Mouse (Mus musculus) liver, embryonic 16.5 days (tissue): ENCODE results near the gene Dock7. TPM values are rescaled to one million over a fixed set of nuclear protein-coding genes. Genes with fewer than 3 reads are reported as not detected.

Experiments
- ATAC-seq: fragments of 200-750 bp; cut with Nextera tagmentation; 2 replicates; pipeline ENCODE4 v1.8.0; 2017; ENCODE audit warnings: low read depth, mild to moderate bottlenecking, moderate number of reproducible peaks, moderate library complexity
- H3K27ac ChIP-seq: fragments of 300-500 bp; sonication (generic); 2 replicates; pipeline ENCODE4 v1.5.1; 2014; ENCODE audit warnings: mild to moderate bottlenecking, low read length
- H3K27me3 ChIP-seq: fragments of 300-500 bp; sonication (generic); 2 replicates; pipeline ENCODE4 v1.6.1; 2014; ENCODE audit warnings: low read depth, low read length, mixed read lengths; ENCODE audit not compliant: control insufficient read depth, insufficient read depth
- H3K36me3 ChIP-seq: fragments of 300-500 bp; sonication (generic); 2 replicates; pipeline ENCODE4 v1.6.1; 2014; ENCODE audit warnings: mild to moderate bottlenecking; ENCODE audit not compliant: control insufficient read depth, insufficient read depth
- H3K4me1 ChIP-seq: fragments of 300-500 bp; sonication (generic); 2 replicates; pipeline ENCODE4 v1.6.1; 2014; ENCODE audit warnings: low read depth, low read length, mixed read lengths; ENCODE audit not compliant: control insufficient read depth
- H3K4me2 ChIP-seq: fragments of 300-500 bp; sonication (generic); 2 replicates; pipeline ENCODE4 v1.6.1; 2014; ENCODE audit warnings: low read depth, low read length, mixed read lengths
- H3K4me3 ChIP-seq: fragments of 300-500 bp; sonication (generic); 2 replicates; pipeline ENCODE4 v1.5.1; 2014; ENCODE audit warnings: low read depth, mild to moderate bottlenecking, low read length
- H3K9ac ChIP-seq: fragments of 300-500 bp; sonication (generic); 2 replicates; pipeline ENCODE4 v1.6.1; 2014; ENCODE audit warnings: low read depth, low read length
- H3K9me3 ChIP-seq: fragments of 300-500 bp; sonication (generic); replicated peaks from 2 replicates; pipeline ENCODE4 v1.6.1; 2016; ENCODE audit warnings: low read length; ENCODE audit not compliant: control insufficient read depth
- WGBS: fragments of 180-500 bp; shearing (Covaris S2); extraction: QIAGEN DNeasy Blood & Tissue Kit; methylation state at CpG from one replicate; pipeline ENCODE4 v1.1.7; 2014; ENCODE audit not compliant: insufficient replicate concordance; 5-methylcytosine and 5-hydroxymethylcytosine counted together
- polyA plus RNA-seq: library from polyadenylated mRNA; unstranded; fragments of >200 nt; fragmentation: Nextera tagmentation; extraction: Ambion mirVana; gene quantifications from 2 replicates; pipeline ENCODE4 v1.2.1, GENCODE M21; 2015

Dock7 gene
- polyA plus RNA-seq: 8.0 and 9.6 TPM in 2 replicates

DNA sequence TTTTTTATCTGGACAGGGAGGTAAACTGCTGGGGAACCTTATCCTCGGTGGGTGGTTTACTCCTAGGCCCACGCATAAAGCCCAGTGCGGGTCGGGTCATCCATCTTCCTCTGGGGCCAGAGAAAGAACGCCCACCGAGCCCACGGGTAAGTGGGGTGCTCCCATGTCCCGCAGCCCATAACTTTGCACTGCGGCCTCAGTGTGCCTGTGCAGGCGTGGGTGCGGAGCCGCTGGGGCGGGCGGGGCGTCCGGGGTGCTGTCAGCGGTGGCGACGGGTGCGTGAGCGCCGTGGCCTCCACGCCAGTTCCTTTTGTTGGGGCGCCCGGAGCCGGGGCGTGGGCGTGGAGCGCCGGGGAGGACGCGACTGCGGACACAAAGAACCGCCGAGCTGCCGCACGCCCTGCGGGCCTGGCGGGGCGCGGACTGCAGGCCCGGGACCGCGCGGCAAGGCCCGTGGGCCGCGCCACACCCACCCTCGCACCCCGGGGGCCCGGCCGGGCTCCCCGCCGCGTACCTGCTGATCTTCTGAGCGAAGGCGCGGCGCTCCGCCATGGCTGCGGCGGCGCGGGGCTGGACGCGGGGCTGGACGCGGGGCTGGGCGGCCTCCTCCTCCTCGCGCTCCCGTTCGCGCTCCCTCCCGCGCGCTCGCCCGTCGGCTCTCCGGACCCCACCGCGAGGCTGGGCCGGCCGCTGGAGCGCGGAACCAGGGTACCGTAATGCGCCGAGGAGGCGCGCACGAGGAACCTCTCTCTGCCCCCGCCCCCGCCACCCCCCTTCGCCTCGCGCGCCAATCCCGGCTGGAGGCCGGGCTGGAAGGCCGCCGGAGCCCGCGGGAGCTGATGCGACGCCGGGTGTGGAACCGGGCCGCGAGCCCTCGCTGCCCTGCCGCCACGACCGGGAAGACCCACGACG is at the start of gene Dock7:
TSS of gene Dock7 (minus strand) at position 705 of the 912 bp plus-strand sequence.
- peaks cover 14% of the 10 kb centered on the region for H3K4me1 ChIP-seq
- ATAC-seq: peak; percentile 90
- under 1% methylated on average over 105 of the region's 117 CpGs for WGBS

DNA sequence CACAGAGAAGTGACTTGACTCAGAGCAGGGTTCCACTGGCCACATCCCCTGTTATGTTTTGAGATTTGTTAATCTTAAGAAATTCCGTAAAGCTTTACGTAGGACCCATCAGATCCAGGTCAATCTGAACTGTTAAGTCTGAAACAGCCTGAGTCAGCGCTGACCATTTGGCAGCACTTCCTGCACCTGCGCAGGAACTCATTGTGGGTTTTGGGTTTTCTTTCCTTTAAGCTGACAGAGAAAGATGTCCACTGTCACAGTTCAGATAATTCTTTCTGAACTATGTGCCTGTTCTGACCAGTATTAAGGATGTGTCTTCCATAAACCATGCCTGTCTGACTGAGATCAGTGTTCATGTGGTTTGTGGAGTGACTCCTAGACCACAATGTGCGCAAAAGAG is 48.2 kb upstream of the Dock7 start:
- ATAC-seq: no peak
- no peak overlapping the region for H3K27ac ChIP-seq
- no peak overlapping the region for H3K4me3 ChIP-seq
- H3K9me3 ChIP-seq: no peaks in the 10 kb centered on the region
- no peaks in the 10 kb centered on the region for H3K36me3 ChIP-seq
- H3K4me1 ChIP-seq: no peaks in the 10 kb centered on the region
- H3K27me3 ChIP-seq: no peaks in the 10 kb centered on the region
- 56% methylated on average over 5 of the region's 5 CpGs for WGBS
- no peak overlapping the region for H3K9ac ChIP-seq
- no peak overlapping the region for H3K4me2 ChIP-seq

More for the DNA sequence above, at the start of gene Dock7:
- Histone ChIP-seq H3K9ac (peak within 1 kb of the TSS; percentile 80), H3K36me3 (no peaks in the 10 kb centered on the region), H3K4me2 (peak within 1 kb of the TSS; percentile 87), H3K9me3 (no peaks in the 10 kb centered on the region), H3K27me3 (no peaks in the 10 kb centered on the region), H3K4me3 (peak within 1 kb of the TSS; percentile 75), H3K27ac (peak within 1 kb of the TSS; percentile 40)

DNA sequence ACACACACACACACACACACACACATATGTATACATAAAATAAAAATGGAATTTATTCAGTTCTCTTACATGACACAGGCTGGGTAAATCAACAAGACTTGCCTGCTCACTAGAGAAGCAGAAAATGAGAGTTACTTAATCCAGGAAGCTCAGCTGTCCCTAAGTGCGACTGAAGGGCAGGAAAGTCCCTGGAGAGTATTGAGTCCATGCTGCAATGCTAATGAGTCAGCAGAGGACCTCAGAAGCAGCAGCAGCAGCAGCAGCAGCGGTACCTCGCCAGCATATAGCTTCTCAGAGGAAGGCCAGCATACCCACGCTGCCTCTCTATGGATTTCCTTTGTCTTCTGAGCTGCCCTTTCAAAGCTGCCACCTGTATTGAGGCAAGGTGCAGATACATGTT is 42.8 kb upstream of the Dock7 start:
- ATAC-seq: no peak
- Histone ChIP-seq H3K27ac (no peak overlapping the region), H3K4me3 (no peak overlapping the region), H3K9me3 (no peaks in the 10 kb centered on the region), H3K36me3 (no peaks in the 10 kb centered on the region), H3K4me2 (no peak overlapping the region), H3K27me3 (peaks cover 5% of the 10 kb centered on the region), H3K4me1 (no peaks in the 10 kb centered on the region), H3K9ac (no peak overlapping the region)
- 19% methylated on average over 4 of the region's 4 CpGs for WGBS

DNA sequence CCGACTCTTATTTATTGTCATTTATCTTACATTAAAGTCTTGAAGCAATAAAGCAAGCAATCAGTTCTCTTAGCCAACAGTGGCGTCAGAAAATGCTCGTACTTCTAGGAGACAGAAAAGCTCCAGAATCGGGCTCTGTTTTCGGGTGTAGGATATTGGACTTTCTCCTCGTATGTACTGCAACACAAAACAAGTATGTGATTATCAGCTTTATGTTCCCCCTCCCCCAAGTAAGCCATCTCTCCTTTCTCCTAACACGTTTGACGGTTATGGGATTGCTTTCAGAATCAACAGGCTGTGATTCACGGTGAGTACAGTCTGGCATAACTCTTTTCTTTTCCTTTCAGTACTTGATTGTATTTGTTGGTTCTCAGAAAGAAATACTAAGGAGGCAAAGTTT is 42.3 kb upstream of the Dock7 start:
- no peaks in the 10 kb centered on the region for H3K36me3 ChIP-seq
- no peak overlapping the region for H3K27ac ChIP-seq
- H3K4me3 ChIP-seq: no peak overlapping the region
- no peaks in the 10 kb centered on the region for H3K4me1 ChIP-seq
- H3K4me2 ChIP-seq: no peak overlapping the region
- no peak overlapping the region for H3K9ac ChIP-seq
- 45% methylated on average over 9 of the region's 9 CpGs for WGBS
- H3K27me3 ChIP-seq: peaks cover 5% of the 10 kb centered on the region
- H3K9me3 ChIP-seq: no peaks in the 10 kb centered on the region
- ATAC-seq: no peak

DNA sequence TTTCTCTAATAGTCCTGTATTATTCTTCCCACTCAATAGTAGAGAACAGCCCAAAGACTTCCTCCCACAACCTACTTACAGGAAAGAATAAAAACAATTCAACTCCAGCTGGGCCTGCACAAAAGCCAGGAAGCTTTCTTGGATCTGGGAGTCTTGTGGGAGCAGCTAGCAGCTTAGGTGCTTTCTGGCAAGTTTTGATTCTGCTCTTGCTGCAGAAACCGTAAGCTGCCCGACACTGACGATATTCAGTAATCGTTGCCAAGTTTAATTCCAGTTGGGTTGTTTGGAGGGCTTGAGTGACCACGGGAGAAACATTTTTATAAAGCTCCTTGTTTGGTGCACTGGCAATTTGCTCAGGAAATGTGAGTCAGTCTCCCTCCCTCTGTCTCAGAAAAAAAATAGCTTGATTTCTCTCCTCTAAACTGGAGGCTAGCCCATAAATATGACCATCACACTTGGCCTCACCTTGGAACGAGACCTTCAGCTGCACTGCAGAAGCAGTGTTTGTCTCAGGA is 40.8 kb upstream of the Dock7 start:
- Histone ChIP-seq H3K4me1 (no peaks in the 10 kb centered on the region; the same call in 1 of the 2 replicates), H3K27me3 (peaks cover 5% of the 10 kb centered on the region), H3K4me3 (no peak overlapping the region), H3K27ac (no peak overlapping the region), H3K9ac (no peak overlapping the region), H3K36me3 (no peaks in the 10 kb centered on the region), H3K9me3 (no peaks in the 10 kb centered on the region), H3K4me2 (no peak overlapping the region)
- ATAC-seq: no peak
- 25% methylated on average over 6 of the region's 6 CpGs for WGBS

DNA sequence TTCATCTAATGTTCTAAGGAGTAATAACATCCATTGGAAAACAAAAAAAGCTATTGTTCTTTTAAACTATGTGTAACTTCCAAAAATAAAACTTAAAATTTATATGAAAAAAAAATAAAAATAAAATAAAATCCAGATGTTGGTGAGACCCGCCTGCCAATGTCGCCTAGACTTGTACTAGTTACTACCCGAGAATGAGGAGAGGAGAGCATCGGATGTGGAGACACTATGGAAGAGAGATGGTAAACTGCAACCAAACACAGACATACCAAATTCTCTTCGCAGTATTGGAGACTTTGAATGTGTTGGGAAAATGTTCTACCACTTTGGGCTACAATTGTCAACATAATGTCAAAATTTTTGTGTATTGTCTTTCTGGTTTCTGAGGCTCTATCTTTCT is 40.2 kb upstream of the Dock7 start:
- no peak for ATAC-seq

DNA sequence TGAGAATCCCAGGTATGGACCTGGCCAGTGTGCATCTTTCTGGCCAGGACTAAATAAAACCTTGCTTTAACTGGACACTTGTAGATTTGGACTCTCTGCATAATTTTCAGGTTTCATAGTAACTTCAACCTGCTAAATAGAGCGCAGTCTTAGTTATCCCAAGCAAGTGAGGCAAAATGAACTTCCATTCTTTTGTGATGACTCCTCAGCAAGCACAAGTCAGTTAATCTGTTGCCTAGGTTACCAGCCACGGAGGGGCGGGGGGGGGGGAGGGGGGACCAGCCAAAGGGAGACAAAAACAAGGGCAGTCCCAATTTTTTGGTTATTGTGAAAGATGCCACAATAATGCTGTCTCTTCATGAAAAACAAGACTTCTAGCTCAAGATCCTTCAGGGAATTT is 39.7 kb upstream of the Dock7 start:
- H3K4me1 ChIP-seq: no peaks in the 10 kb centered on the region; the same call in 1 of the 2 replicates
- H3K4me2 ChIP-seq: no peak overlapping the region
- no peak overlapping the region for H3K4me3 ChIP-seq
- 24% methylated on average over 3 of the region's 3 CpGs for WGBS
- no peak overlapping the region for H3K9ac ChIP-seq
- peaks cover 5% of the 10 kb centered on the region for H3K27me3 ChIP-seq
- no peaks in the 10 kb centered on the region for H3K9me3 ChIP-seq
- ATAC-seq: no peak
- H3K36me3 ChIP-seq: no peaks in the 10 kb centered on the region
- H3K27ac ChIP-seq: no peak overlapping the region

More for the DNA sequence above, 40.2 kb upstream of the Dock7 start:
- 44% methylated on average over 5 of the region's 5 CpGs for WGBS
- Histone ChIP-seq H3K4me3 (no peak overlapping the region), H3K4me2 (no peak overlapping the region), H3K36me3 (no peaks in the 10 kb centered on the region), H3K9me3 (no peaks in the 10 kb centered on the region), H3K9ac (no peak overlapping the region), H3K27me3 (peaks cover 5% of the 10 kb centered on the region), H3K27ac (no peak overlapping the region), H3K4me1 (no peaks in the 10 kb centered on the region; the same call in 1 of the 2 replicates)

DNA sequence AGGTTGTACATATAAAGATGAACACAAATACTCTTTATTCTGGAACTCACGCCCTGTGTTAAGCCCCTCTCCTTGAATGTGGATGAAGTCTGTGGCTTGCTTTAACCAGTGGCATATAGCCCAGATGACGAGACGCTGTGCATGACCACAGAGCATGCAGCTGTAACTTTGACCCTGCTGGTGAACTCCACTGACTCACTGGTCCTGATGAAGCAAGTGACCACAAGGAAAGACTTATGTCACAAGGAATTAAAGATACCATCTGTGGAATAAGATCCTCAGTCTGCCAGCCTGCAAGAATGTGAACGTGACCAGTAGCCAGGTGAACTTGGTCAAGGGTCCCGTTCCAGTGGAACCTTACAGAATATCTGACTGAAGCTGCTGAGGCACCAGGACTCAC is 37.8 kb upstream of the Dock7 start:
- H3K27me3 ChIP-seq: peaks cover 5% of the 10 kb centered on the region
- no peaks in the 10 kb centered on the region for H3K9me3 ChIP-seq
- no peaks in the 10 kb centered on the region; the same call in 1 of the 2 replicates for H3K4me1 ChIP-seq
- H3K4me2 ChIP-seq: no peak overlapping the region
- no peak overlapping the region for H3K27ac ChIP-seq
- WGBS: 60% methylated on average over 5 of the region's 5 CpGs
- H3K36me3 ChIP-seq: no peaks in the 10 kb centered on the region
- H3K4me3 ChIP-seq: no peak overlapping the region
- no peak overlapping the region for H3K9ac ChIP-seq
- ATAC-seq: no peak
